Mouse (Mus musculus): Measurements from ENCODE around the gene E4f1.

- TF ChIP-seq GATA1 (IDR thresholded peaks at IDR 0.05; ENCODE audit: borderline replicate concordance, low read length): no peak
- no peak for TF ChIP-seq FLI1 (IDR thresholded peaks at IDR 0.05; ENCODE audit: low read length)
Measured at GRCm38 (mm10) chr17:24476022-24476776, 6.1 kb upstream of the E4f1 start.
